Mouse (Mus musculus): ENCODE measurements around the gene 1700122O11Rik. TPM values are rescaled to one million over a fixed set of nuclear protein-coding genes. Genes with fewer than 3 reads are reported as not detected.
A peak's percentile ranks its signal among the peaks of the same experiment; 100 is the strongest.

1700122O11Rik gene
- polyA plus RNA-seq, 1 experiment from 2014 or later: not detected

DNA sequence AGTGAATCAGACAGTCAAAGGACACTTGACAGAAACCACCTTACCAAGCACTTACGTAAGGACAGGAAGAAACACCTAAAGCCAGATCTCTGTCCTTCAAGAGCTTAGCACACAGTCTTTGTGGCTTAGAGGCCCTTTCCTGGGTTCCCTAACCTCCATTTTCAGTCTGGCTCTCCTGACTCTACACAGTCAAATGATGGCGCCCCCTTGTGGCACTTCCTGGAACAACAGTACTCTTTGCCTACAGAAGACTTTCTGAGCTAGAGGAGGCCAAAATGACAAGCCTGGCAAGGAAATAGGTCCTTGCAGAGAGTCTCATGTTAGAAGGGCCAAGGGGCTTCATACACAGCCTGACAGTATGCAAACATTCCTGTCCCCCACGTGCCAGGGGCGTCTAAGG is 7.5 kb upstream of the 1700122O11Rik start:
- Histone ChIP-seq H3K4me1 (replicated peaks) (peaks cover 13% of the 10 kb centered on the region), H3K27ac (no peak overlapping the region), H3K9me3 (no peaks in the 10 kb centered on the region), H3K36me3 (no peaks in the 10 kb centered on the region), H3K27me3 (replicated peaks) (no peaks in the 10 kb centered on the region), H3K4me2 (replicated peaks) (no peak overlapping the region), H3K4me3 (replicated peaks) (no peak overlapping the region), H3K9ac (no peak overlapping the region)
- WGBS: 32% methylated on average over 4 of the region's 4 CpGs
- ATAC-seq: no peak

DNA sequence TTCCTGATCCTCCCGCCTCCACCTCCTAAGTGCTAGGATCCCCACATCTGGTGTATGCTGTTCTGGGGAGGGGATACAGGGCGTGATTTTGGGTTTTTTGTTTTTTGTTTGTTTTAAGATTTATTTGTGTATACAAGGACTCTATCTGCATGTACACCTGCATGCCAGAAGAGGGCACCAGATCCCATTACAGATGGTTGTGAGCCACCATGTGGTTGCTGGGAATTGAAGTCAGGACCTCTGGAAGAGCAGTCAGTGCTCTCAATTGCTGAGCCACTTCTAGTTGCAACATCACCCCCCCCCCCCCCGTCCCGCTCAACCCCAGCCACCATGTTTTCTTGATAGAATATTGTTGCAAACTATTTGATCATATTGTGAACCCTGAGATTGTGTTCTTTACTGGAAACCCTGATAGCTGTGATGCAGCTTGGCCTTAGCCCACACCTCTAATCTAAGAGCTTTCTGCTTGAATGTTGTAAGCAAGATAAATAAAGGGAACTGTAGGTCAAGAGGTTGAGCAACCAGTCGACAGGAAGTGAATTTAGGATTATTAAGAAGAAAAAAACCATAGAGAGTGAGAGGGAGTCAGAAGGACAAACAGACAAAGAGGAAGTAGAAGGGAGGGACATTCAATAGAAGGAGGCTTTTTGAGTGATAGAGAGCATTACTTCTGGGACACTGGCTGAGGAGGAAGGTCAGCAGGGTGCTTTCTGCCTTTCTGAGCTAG is 5.2 kb upstream of the 1700122O11Rik start:
- ATAC-seq: no peak
- Histone ChIP-seq H3K4me2 (replicated peaks) (no peak overlapping the region; the same call in 1 of the 2 replicates), H3K4me3 (replicated peaks) (no peak overlapping the region), H3K9me3 (no peaks in the 10 kb centered on the region), H3K27me3 (replicated peaks) (no peaks in the 10 kb centered on the region), H3K9ac (no peak overlapping the region), H3K4me1 (replicated peaks) (peaks cover 21% of the 10 kb centered on the region), H3K36me3 (no peaks in the 10 kb centered on the region), H3K27ac (no peak overlapping the region)
- WGBS: 64% methylated on average over 5 of the region's 5 CpGs

DNA sequence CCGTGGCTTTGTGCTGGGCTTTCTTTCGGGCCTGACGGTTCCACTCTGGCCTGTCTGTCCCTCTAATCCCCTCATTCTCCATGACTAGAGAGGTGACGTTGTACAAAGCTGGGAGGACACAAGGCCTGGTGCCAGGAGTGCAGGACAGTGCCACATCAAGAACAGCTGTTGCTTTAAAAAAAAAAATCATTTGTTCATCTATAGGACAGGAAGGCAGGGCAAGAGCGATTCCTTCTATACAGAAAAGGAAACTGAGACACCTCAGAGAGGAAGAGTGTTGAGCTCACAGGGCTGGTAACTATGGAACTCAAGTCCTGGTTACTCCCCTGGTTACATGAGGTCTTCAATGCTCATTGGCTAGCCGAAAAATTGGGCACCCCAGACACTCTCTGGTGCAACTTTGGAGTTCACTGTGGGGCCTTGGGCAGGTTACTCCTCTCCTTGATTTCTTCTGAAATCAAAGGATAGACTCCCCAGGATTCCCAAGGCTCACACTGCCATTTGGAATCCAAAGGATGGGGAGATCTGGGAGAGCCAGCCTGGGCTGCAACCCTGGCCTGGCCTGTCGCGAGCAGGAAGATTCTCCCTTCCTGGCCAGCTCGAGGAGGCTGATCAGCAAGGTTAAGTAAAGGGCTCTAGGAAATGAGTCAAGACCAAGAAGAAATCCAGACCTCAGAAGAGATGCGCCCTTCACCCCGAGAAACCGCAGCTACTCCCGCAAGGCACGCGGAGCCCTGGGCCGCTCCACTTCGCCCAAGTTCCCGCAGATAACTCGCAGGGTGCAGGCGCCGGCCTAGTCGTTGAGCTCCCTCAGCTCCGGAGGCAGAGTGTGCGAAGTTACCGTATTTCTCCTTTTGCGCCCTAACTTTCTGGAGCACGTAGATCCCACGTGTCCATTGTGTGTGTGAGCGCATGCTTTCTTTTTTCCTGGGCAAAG is 3.5 kb upstream of the 1700122O11Rik start:
- ATAC-seq: peak; percentile 64
- peak overlapping the region; percentile 36 for H3K4me3 ChIP-seq (replicated peaks)
- H3K4me2 ChIP-seq (replicated peaks): peak overlapping the region; percentile 60
- no peaks in the 10 kb centered on the region for H3K9me3 ChIP-seq
- H3K27ac ChIP-seq: peak overlapping the region; percentile 84
- no peaks in the 10 kb centered on the region for H3K27me3 ChIP-seq (replicated peaks)
- WGBS: 10% methylated on average over 29 of the region's 29 CpGs
- H3K9ac ChIP-seq: peak overlapping the region; percentile 42
- H3K4me1 ChIP-seq (replicated peaks): peaks cover 21% of the 10 kb centered on the region
- no peaks in the 10 kb centered on the region for H3K36me3 ChIP-seq

DNA sequence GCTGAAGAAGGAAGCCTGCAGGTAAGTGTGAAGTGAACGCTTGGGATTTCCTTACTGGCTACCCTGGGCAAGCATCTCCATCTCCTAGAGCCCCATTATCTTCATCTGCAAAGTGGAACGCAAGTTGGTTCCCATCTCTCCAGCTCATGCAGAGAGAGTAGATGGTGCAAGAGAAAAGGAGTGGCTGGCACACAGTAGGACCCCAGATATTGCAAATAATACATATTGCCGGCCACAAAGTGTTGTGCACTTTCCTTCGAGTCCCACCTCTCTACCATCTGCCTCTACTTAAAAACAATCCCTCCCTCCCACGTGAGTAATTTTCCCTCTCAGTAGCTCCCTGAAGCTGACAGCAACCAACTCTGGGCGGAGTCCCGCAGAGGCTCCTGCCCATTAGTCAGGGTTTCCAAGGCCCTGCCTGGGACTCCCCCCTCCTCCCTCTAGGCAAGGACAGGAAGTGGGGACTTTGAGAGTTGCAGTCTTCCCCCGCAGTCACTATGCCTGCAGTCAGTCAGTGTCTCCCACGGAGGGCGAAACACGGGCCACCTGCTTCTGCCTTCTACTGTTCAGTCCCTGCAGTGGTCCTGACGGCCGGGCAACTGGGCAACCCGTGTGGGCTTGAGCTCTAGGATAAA is 1.3 kb upstream of the 1700122O11Rik start:
- peak overlapping the region; percentile 55 for H3K4me2 ChIP-seq (replicated peaks)
- WGBS: 14% methylated on average over 14 of the region's 14 CpGs
- H3K4me3 ChIP-seq (replicated peaks): peak overlapping the region; percentile 18; the same call in 1 of the 2 replicates
- no peaks in the 10 kb centered on the region for H3K9me3 ChIP-seq
- peak overlapping the region; percentile 26; the same call in 1 of the 2 replicates for H3K9ac ChIP-seq
- H3K27me3 ChIP-seq (replicated peaks): no peaks in the 10 kb centered on the region
- H3K36me3 ChIP-seq: no peaks in the 10 kb centered on the region
- ATAC-seq: peak; percentile 88
- H3K4me1 ChIP-seq (replicated peaks): peaks cover 21% of the 10 kb centered on the region
- peak overlapping the region; percentile 71 for H3K27ac ChIP-seq

DNA sequence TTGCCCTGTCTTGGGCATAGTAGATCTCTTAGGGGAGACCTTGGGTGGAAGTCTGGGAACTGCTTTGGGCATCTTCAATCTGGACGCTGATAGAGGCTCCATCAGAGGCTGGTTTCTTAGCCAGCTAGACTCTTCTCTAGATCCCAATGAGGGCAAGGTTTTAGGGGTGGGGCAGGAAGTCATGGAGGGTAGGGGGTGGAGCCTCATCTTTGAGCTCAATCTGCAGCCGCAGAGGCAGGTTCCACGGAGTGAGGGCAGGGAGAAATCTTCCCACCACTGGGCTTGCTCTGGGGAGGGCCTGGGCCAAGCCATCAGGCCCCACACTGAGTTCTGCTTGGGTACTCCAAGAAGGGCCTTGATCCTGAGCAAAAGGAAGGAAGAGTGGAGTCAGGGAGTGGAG is 1.2 kb downstream of the 1700122O11Rik start:
- 64% methylated on average over 3 of the region's 3 CpGs for WGBS

DNA sequence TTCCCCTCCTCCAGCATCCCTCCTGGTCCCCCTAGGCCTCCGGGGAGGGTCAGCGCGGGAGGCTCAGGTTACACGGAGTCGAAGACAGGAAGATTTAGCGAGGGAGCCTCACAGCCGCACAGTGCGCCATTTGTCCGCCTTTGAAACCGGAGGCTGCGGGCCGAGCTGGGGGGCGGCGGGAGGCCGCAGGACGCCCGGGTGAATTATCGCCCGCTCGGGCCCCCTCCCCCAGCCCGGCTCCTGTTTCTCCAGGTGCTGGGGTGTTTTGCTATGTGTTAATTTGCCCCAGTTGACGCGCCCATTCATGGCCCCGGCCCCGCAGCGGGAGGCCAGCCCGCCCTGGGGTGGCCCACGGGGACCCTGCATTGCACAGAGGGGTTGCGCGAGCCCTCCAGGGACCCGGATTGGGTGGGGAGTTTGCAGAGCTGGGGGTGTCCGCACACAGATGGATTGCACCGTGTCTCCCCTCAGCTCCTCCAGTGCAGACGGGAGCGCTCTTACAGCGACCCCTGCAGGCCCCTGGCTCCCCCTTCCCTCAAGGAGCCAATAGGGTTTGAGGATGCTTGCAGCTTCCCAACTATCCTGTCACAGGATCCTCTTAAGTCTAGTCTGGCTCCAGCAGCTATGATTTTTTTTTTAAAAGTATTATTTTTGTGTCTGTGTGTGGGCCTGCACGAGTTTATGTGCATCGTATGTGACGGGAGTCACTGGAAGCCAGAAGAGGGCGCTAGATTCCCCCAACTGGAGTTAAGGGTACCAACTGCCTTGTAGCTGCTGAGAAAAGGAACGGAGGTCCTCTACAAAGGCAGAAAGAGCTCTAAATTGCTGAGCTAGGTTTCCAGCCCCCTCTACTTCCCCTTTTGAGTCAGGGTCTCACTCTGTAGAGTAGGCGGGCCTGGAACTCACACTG is 6.3 kb downstream of the 1700122O11Rik start:
- Histone ChIP-seq H3K4me2 (replicated peaks) (peak overlapping the region; percentile 90), H3K4me3 (replicated peaks) (peak overlapping the region; percentile 38), H3K9ac (peak overlapping the region; percentile 43), H3K36me3 (no peaks in the 10 kb centered on the region), H3K27me3 (replicated peaks) (no peaks in the 10 kb centered on the region), H3K9me3 (0 out of 2 replicates have a peak, but pooled peaks cover 3% of the 10 kb centered on the region), H3K27ac (peak overlapping the region; percentile 42; the same call in 1 of the 2 replicates), H3K4me1 (replicated peaks) (peaks cover 40% of the 10 kb centered on the region)
- 8% methylated on average over 42 of the region's 42 CpGs for WGBS
- ATAC-seq: peak; percentile 74

More for the DNA sequence above, 1.2 kb downstream of the 1700122O11Rik start:
- Histone ChIP-seq H3K4me1 (replicated peaks) (peaks cover 20% of the 10 kb centered on the region), H3K9ac (no peak overlapping the region), H3K9me3 (no peaks in the 10 kb centered on the region), H3K27ac (no peak overlapping the region), H3K4me2 (replicated peaks) (no peak overlapping the region), H3K36me3 (no peaks in the 10 kb centered on the region), H3K27me3 (replicated peaks) (no peaks in the 10 kb centered on the region), H3K4me3 (replicated peaks) (no peak overlapping the region)
- ATAC-seq: no peak

DNA sequence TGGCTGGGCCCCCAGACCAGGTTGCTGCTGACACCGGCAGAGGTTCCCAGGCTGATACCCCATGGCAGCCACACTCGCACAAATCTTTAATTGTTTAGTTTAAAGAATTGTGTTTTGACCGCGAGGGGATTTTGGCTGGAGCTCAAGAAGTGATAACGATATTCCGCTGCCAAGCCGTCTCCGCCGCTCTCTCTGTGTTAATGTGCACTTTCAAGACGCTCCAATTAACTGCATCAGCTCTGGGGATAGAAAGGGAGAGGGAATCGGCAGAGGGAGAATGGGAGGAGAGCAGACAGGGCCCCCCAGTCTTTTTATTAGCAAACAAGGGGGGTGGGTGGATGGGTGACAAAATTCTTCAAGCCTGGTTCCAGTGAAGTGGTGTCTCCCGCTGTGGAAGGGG is 8.9 kb downstream of the 1700122O11Rik start:
- Histone ChIP-seq H3K27ac (peak overlapping the region; percentile 52), H3K27me3 (replicated peaks) (no peaks in the 10 kb centered on the region), H3K4me1 (replicated peaks) (peaks cover 42% of the 10 kb centered on the region), H3K4me2 (replicated peaks) (peak overlapping the region; percentile 38), H3K4me3 (replicated peaks) (no peak overlapping the region), H3K36me3 (no peaks in the 10 kb centered on the region), H3K9me3 (0 out of 2 replicates have a peak, but pooled peaks cover 3% of the 10 kb centered on the region), H3K9ac (no peak overlapping the region)
- 17% methylated on average over 12 of the region's 12 CpGs for WGBS
- ATAC-seq: no peak

DNA sequence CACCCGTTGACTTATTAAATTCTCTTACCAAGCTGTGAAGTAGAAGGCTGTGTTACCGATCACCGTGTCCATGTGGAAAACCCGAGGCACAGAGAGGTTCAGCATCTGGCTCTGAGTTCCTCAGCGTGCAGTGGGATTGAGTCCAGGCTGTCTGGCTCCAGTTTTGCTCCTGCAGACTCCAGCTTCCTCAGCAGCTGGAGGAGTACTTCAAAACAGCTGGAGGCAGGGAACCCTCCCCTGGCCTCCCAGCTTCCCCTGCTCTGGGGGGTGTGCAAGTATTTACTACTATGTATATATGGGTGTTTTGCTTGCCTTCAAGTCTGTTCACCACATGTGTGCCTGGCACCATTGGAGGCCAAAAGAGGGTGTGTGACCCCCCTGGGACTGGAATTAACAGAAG is 9.8 kb downstream of the 1700122O11Rik start:
- 0 out of 2 replicates have a peak, but pooled peaks cover 3% of the 10 kb centered on the region for H3K9me3 ChIP-seq
- no peaks in the 10 kb centered on the region for H3K27me3 ChIP-seq (replicated peaks)
- H3K27ac ChIP-seq: peak overlapping the region; percentile 11; the same call in 1 of the 2 replicates
- H3K4me1 ChIP-seq (replicated peaks): peaks cover 50% of the 10 kb centered on the region
- no peak overlapping the region for H3K9ac ChIP-seq
- WGBS: 66% methylated on average over 5 of the region's 5 CpGs
- H3K36me3 ChIP-seq: no peaks in the 10 kb centered on the region
- H3K4me2 ChIP-seq (replicated peaks): no peak overlapping the region
- peak; percentile 37 for ATAC-seq
- no peak overlapping the region for H3K4me3 ChIP-seq (replicated peaks)

DNA sequence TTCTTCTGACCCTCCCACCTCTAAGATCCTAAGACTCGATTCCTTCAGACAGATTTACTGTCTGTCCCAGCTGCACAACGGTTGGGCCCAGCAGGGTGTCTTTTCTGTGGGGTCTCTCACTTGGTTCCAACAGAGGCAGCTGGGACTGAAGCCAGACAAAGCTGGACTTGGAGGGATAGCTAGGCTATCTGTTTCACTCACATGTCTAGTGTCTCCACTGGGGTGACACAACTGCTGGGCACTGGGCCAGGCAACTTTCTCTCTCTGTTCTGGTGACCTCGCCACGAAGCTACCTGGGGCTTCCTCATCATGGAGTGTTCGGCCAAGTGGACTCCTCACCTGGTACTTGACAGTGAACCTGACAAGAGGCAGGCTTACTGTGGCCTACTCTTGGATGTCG is 10.4 kb downstream of the 1700122O11Rik start:
- peaks cover 55% of the 10 kb centered on the region for H3K4me1 ChIP-seq (replicated peaks)
- ATAC-seq: no peak
- no peaks in the 10 kb centered on the region for H3K36me3 ChIP-seq
- no peak overlapping the region for H3K4me3 ChIP-seq (replicated peaks)
- no peak overlapping the region for H3K9ac ChIP-seq
- WGBS: 58% methylated on average over 6 of the region's 6 CpGs
- H3K27me3 ChIP-seq (replicated peaks): no peaks in the 10 kb centered on the region
- no peak overlapping the region for H3K4me2 ChIP-seq (replicated peaks)
- 0 out of 2 replicates have a peak, but pooled peaks cover 3% of the 10 kb centered on the region for H3K9me3 ChIP-seq
- peak overlapping the region; percentile 11; the same call in 1 of the 2 replicates for H3K27ac ChIP-seq

DNA sequence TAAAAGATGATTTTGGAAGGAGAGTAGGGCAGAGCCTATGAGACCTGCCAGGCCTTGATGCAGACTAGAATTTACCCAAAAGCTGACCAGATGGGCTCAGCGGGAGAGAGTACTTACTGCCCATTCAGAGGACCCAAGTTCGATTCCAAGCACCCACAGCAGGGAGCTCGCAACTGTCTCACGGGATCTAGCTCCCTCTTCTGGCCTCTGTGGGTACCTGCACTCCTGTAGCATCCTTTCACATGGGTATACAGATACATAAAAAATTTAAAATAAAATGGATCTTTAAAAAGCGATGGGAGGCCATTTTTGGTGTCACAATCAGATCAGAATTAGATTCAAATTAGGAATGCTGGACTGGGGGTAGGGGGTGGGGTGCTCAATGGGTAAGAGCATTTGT is 11.1 kb downstream of the 1700122O11Rik start:
- 94% methylated on average over 5 of the region's 5 CpGs for whole genome bisulfite sequencing
- Histone ChIP-seq H3K9ac (no peak overlapping the region), H3K4me3 (replicated peaks) (no peak overlapping the region), H3K36me3 (no peaks in the 10 kb centered on the region), H3K4me1 (replicated peaks) (peaks cover 53% of the 10 kb centered on the region), H3K27me3 (replicated peaks) (no peaks in the 10 kb centered on the region), H3K27ac (no peak overlapping the region), H3K4me2 (replicated peaks) (no peak overlapping the region), H3K9me3 (0 out of 2 replicates have a peak, but pooled peaks cover 3% of the 10 kb centered on the region)
- ATAC-seq: no peak

DNA sequence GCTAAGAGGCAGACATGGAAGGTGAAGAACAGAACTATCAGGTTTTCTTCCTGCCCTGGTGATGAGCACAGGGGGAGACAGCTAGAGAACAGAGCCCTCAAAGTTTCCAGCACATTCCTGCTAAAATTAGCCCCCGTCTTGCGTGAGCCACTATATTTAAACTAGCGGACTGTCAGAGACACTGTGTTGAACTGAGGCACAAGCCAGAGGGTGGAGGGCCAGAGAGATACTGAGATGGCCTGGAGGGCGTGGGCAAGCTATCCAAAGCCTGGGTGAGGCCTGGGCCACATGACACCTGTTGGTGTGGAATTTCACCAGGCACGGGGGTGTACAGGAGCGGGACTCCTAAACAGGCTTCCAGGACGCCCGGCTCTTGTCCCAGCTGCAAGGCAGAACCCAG is 14.0 kb downstream of the 1700122O11Rik start:
- Histone ChIP-seq H3K4me1 (replicated peaks) (peaks cover 33% of the 10 kb centered on the region), H3K27me3 (replicated peaks) (no peaks in the 10 kb centered on the region), H3K9me3 (0 out of 2 replicates have a peak, but pooled peaks cover 3% of the 10 kb centered on the region), H3K36me3 (no peaks in the 10 kb centered on the region), H3K4me2 (replicated peaks) (no peak overlapping the region), H3K27ac (no peak overlapping the region), H3K9ac (no peak overlapping the region), H3K4me3 (replicated peaks) (no peak overlapping the region)
- 53% methylated on average over 8 of the region's 8 CpGs for WGBS
- ATAC-seq: no peak

Measured in intestine, embryonic 15.5 days (tissue).